Mouse (Mus musculus) forebrain, embryonic 14.5 days (tissue): ENCODE measurements around the gene Fam71f1. TPM values are rescaled to one million over a fixed set of nuclear protein-coding genes. Genes with fewer than 3 reads are reported as not detected.

Experiments
- ATAC-seq: fragments of 200-750 bp; cut with Nextera tagmentation; 2 replicates; pipeline ENCODE4 v1.8.0; 2017; ENCODE audit warnings: mild to moderate bottlenecking, moderate library complexity
- DNase-seq: peaks from one replicate; pipeline ENCODE4 v3.0.0-alpha.2; 2015; ENCODE audit warnings: low spot score
- H3K27ac ChIP-seq: fragments of 300-500 bp; sonication (generic); 2 replicates; pipeline ENCODE4 v1.5.1; 2014; ENCODE audit warnings: low read depth, mild to moderate bottlenecking, control low read depth, low read length, moderate library complexity
- H3K27me3 ChIP-seq: fragments of 300-500 bp; sonication (generic); replicated peaks from 2 replicates; pipeline ENCODE4 v1.6.1; 2014; ENCODE audit warnings: low read length, control low read depth, mixed read lengths; ENCODE audit not compliant: control insufficient read depth, insufficient read depth
- H3K36me3 ChIP-seq: fragments of 300-500 bp; sonication (generic); 2 replicates; pipeline ENCODE4 v1.6.1; 2014; ENCODE audit warnings: low read length, control low read depth; ENCODE audit not compliant: control insufficient read depth, insufficient read depth
- H3K4me1 ChIP-seq: fragments of 300-500 bp; sonication (generic); 2 replicates; pipeline ENCODE4 v1.6.1; 2014; ENCODE audit warnings: antibody characterized with exemption, low read length, control low read depth; ENCODE audit not compliant: control insufficient read depth, insufficient read depth
- H3K4me2 ChIP-seq: fragments of 300-500 bp; sonication (generic); 2 replicates; pipeline ENCODE4 v1.6.1; 2014; ENCODE audit warnings: mild to moderate bottlenecking, control low read depth, low read length
- H3K4me3 ChIP-seq: fragments of 300-500 bp; sonication (generic); 2 replicates; pipeline ENCODE4 v1.5.1; 2014; ENCODE audit warnings: low read depth, low read length, control low read depth
- H3K9ac ChIP-seq: fragments of 300-500 bp; sonication (generic); 2 replicates; pipeline ENCODE4 v1.6.1; 2014; ENCODE audit warnings: mild to moderate bottlenecking, low read length, control low read depth, moderate library complexity
- H3K9me3 ChIP-seq: fragments of 300-500 bp; sonication (generic); replicated peaks from 2 replicates; pipeline ENCODE4 v1.6.1; 2016; ENCODE audit warnings: low read length, control low read depth, mixed read lengths; ENCODE audit not compliant: control insufficient read depth
- WGBS: fragments of 180-500 bp; shearing (Covaris S2); extraction: QIAGEN DNeasy Blood & Tissue Kit; methylation state at CpG from one replicate; pipeline ENCODE4 v1.1.7; 2014; 5-methylcytosine and 5-hydroxymethylcytosine counted together
- polyA plus RNA-seq: library from polyadenylated mRNA; unstranded; fragments of >200 nt; fragmentation: Nextera tagmentation; extraction: Ambion mirVana; gene quantifications from 2 replicates; pipeline ENCODE4 v1.2.1, GENCODE M21; 2014

The Fam71f1 gene
- polyA plus RNA-seq, 1 experiment from 2014 or later = not detected

DNA sequence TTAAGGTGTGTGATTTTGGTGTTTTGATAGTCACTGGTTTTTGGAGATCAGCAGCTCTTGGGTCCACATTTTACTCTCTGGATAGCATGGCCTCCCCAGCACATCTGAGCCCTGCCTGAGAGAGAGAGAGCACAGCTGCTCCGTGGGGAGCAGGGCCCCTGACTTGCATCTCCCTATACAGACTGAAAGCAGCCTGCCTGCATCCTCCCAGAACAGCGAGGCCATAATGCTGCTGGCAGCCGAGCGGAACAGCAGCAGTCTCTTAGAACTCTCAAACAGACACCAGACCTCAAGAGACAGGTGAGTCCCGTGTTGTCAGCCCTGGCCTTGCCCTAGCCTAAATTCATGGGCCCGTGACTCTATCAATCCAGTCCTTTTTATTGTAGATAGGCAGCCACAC lies 31.5 kb upstream of the Fam71f1 start:
- Histone ChIP-seq H3K9me3 (no peaks in the 10 kb centered on the region), H3K27ac (no peak overlapping the region), H3K4me3 (no peak overlapping the region), H3K4me1 (no peaks in the 10 kb centered on the region), H3K4me2 (no peak overlapping the region), H3K27me3 (no peaks in the 10 kb centered on the region), H3K36me3 (no peaks in the 10 kb centered on the region), H3K9ac (no peak overlapping the region)
- WGBS = 35% methylated on average over 6 of the region's 6 CpGs
- DNase-seq = no peak
- no peak for ATAC-seq

- WGBS = 50% methylated on average over 5 of the region's 5 CpGs
- no peaks in the 10 kb centered on the region for H3K4me1 ChIP-seq
- DNase-seq (no peak), ATAC-seq (no peak)
- no peak overlapping the region for H3K9ac ChIP-seq
- H3K4me2 ChIP-seq = no peak overlapping the region
- no peaks in the 10 kb centered on the region for H3K36me3 ChIP-seq
- no peaks in the 10 kb centered on the region for H3K27me3 ChIP-seq
- no peak overlapping the region for H3K27ac ChIP-seq
- H3K9me3 ChIP-seq = no peaks in the 10 kb centered on the region
- H3K4me3 ChIP-seq = no peak overlapping the region
Observed at GRCm38 (mm10) chr6:29287944-29288343, 31.0 kb upstream of the Fam71f1 start.

GRCm38 (mm10) chr6:29288651-29289050 lies 30.3 kb upstream of the Fam71f1 start:
- no peak for ATAC-seq
- Histone ChIP-seq H3K36me3 (no peaks in the 10 kb centered on the region), H3K9me3 (no peaks in the 10 kb centered on the region), H3K9ac (no peak overlapping the region), H3K4me2 (no peak overlapping the region), H3K27me3 (no peaks in the 10 kb centered on the region), H3K4me3 (no peak overlapping the region), H3K27ac (no peak overlapping the region), H3K4me1 (no peaks in the 10 kb centered on the region)
- no peak for DNase-seq
- 55% methylated on average over 6 of the region's 6 CpGs for WGBS

- WGBS = 73% methylated on average over 2 of the region's 2 CpGs
- DNase-seq (no peak), ATAC-seq (no peak)
- Histone ChIP-seq H3K4me2 (no peak overlapping the region), H3K36me3 (no peaks in the 10 kb centered on the region), H3K9me3 (no peaks in the 10 kb centered on the region), H3K4me1 (no peaks in the 10 kb centered on the region), H3K27me3 (no peaks in the 10 kb centered on the region), H3K9ac (no peak overlapping the region), H3K27ac (no peak overlapping the region), H3K4me3 (no peak overlapping the region)
Observed at GRCm38 (mm10) chr6:29299112-29299511, 19.8 kb upstream of the Fam71f1 start.

DNA sequence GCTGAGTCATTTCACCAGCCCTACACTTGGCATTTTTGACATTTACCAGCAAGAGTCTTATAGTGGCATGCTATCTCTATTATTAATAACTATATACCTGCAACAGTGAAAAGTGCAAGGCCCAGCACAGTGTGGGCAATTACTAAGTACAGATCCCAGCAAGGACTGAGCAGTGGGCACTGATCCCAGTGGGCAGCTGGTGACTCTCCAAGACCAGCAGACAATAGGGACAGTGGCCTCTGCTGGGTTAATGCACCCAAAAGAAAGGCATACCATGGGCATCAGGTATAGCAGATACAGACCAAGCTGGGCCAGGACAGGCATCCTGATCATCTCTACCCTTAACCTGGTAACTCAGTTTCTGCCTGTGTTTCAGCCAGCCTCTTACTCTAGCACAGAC lies 15.7 kb upstream of the Fam71f1 start:
- 0 out of 2 replicates have a peak, but pooled peaks cover 3% of the 10 kb centered on the region for H3K9me3 ChIP-seq
- no peak overlapping the region for H3K9ac ChIP-seq
- H3K27ac ChIP-seq = no peak overlapping the region
- no peaks in the 10 kb centered on the region for H3K4me1 ChIP-seq
- H3K36me3 ChIP-seq = no peaks in the 10 kb centered on the region
- H3K27me3 ChIP-seq = no peaks in the 10 kb centered on the region
- no peak for ATAC-seq
- no peak overlapping the region for H3K4me2 ChIP-seq
- no peak for DNase-seq
- no peak overlapping the region for H3K4me3 ChIP-seq

GRCm38 (mm10) chr6:29303726-29304125 lies 15.2 kb upstream of the Fam71f1 start:
- H3K4me1 ChIP-seq = no peaks in the 10 kb centered on the region
- no peak overlapping the region for H3K4me3 ChIP-seq
- ATAC-seq = no peak
- DNase-seq = no peak
- no peaks in the 10 kb centered on the region for H3K36me3 ChIP-seq
- no peaks in the 10 kb centered on the region for H3K27me3 ChIP-seq
- no peak overlapping the region for H3K4me2 ChIP-seq
- no peak overlapping the region for H3K9ac ChIP-seq
- H3K27ac ChIP-seq = no peak overlapping the region
- 61% methylated on average over 5 of the region's 5 CpGs for WGBS
- H3K9me3 ChIP-seq = 0 out of 2 replicates have a peak, but pooled peaks cover 3% of the 10 kb centered on the region

- WGBS = 93% methylated on average over 4 of the region's 4 CpGs
- Histone ChIP-seq H3K36me3 (no peaks in the 10 kb centered on the region), H3K9me3 (0 out of 2 replicates have a peak, but pooled peaks cover 3% of the 10 kb centered on the region), H3K27ac (no peak overlapping the region), H3K4me2 (no peak overlapping the region), H3K9ac (no peak overlapping the region), H3K4me1 (no peaks in the 10 kb centered on the region), H3K27me3 (no peaks in the 10 kb centered on the region), H3K4me3 (no peak overlapping the region)
- DNase-seq (no peak), ATAC-seq (no peak)
Observed at GRCm38 (mm10) chr6:29305462-29305861, 13.5 kb upstream of the Fam71f1 start.

DNA sequence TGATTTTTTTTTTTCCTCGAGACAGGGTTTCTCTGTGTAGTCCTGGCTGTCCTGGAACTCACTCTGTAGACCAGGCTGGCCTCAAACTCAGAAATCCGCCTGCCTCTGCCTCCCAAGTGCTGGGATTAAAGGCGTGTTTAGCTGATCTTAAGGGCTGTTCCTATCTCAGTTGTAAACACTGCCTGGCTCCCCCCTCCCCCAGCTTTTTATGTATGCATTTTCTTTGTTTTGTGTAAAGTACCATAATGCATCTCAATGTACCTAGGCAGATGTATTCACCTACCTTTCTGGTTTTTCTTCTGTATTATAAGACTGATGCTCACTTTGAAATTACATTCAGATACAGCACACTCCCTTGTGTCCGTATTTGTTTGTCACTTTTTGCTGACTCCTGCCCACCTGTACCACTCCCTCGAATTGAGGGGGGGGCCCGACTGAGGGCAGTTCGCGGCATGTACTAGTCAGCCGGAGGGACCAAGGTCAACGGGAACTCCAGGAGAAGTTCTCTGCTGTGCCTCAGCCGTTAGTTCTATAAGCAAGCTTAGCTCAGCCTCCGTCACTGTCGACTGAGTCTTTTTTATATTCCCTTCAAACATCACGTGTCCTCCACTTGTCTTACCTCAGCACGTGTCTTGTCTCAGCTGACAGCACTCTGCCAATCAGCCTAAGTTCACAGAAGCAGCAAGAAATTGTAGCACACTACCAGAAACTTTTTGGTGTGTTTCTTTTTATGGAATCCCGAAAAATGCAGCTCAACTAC lies 9.9 kb upstream of the Fam71f1 start:
- ATAC-seq = no peak
- 0 out of 2 replicates have a peak, but pooled peaks cover 3% of the 10 kb centered on the region for H3K9me3 ChIP-seq
- no peak overlapping the region for H3K4me2 ChIP-seq
- no peak overlapping the region for H3K27ac ChIP-seq
- H3K4me1 ChIP-seq = no peaks in the 10 kb centered on the region
- no peak overlapping the region for H3K4me3 ChIP-seq
- H3K9ac ChIP-seq = no peak overlapping the region
- no peaks in the 10 kb centered on the region for H3K27me3 ChIP-seq
- DNase-seq = no peak
- 89% methylated on average over 16 of the region's 16 CpGs for WGBS
- no peaks in the 10 kb centered on the region for H3K36me3 ChIP-seq

GRCm38 (mm10) chr6:29313690-29314202 lies 5.2 kb upstream of the Fam71f1 start:
- Histone ChIP-seq H3K4me1 (no peaks in the 10 kb centered on the region), H3K9ac (no peak overlapping the region), H3K4me3 (no peak overlapping the region), H3K27me3 (no peaks in the 10 kb centered on the region), H3K27ac (no peak overlapping the region), H3K36me3 (no peaks in the 10 kb centered on the region), H3K4me2 (no peak overlapping the region), H3K9me3 (no peaks in the 10 kb centered on the region)
- 69% methylated on average over 14 of the region's 14 CpGs for WGBS
- DNase-seq = no peak
- ATAC-seq = no peak
